Mouse (Mus musculus) spleen, adult 2 months (tissue): Measurements from ENCODE around the gene Capn12. TPM values are rescaled to one million over a fixed set of nuclear protein-coding genes. Genes with fewer than 3 reads are reported as not detected.
"Not testable (repeated sequence)": the region's sequence is repeated elsewhere in the genome, so short reads cannot be mapped to it uniquely, and the experiment has no call there.

ENCODE experiments used
- DNase-seq, 2 experiments: peaks; one replicate each; pipeline versions ENCODE4 v3.0.0 to v3.0.0-alpha.2; 2012 to 2021; ENCODE audit warnings: low spot score in 2 of 2, low read depth in 1 of 2
- H3K27ac ChIP-seq: fragments of 200-500 bp; 2 replicates; pipeline ENCODE4 v1.5.1; 2012; ENCODE audit warnings: low read length, inconsistent platforms; ENCODE audit not compliant: insufficient read depth
- H3K27me3 ChIP-seq: fragments of 200-500 bp; 2 replicates; pipeline ENCODE4 v1.6.1; 2012; ENCODE audit warnings: mild to moderate bottlenecking, moderate library complexity, low read length, inconsistent platforms; ENCODE audit not compliant: control insufficient read depth, insufficient read depth
- H3K36me3 ChIP-seq: fragments of 200-500 bp; 2 replicates; pipeline ENCODE4 v1.6.1; 2012; ENCODE audit warnings: mild to moderate bottlenecking, low read length, inconsistent platforms; ENCODE audit not compliant: control insufficient read depth, insufficient read depth
- H3K4me1 ChIP-seq: fragments of 200-500 bp; 2 replicates; pipeline ENCODE4 v1.6.1; 2011; ENCODE audit warnings: inconsistent platforms; ENCODE audit not compliant: control insufficient read depth, insufficient read depth, insufficient read length
- H3K4me3 ChIP-seq: fragments of 200-500 bp; 2 replicates; pipeline ENCODE4 v1.5.1; 2011; ENCODE audit warnings: mild to moderate bottlenecking, inconsistent platforms; ENCODE audit not compliant: insufficient read depth, insufficient read length; ENCODE audit errors: extremely low read depth
- CTCF ChIP-seq: fragments of 200-500 bp; IDR thresholded peaks from 2 replicates; pipeline ENCODE4 v1.5.1; 2011; ENCODE audit warnings: mild to moderate bottlenecking, inconsistent platforms; ENCODE audit not compliant: insufficient read depth, insufficient read length, insufficient replicate concordance; ENCODE audit errors: extremely low read depth
- POLR2A ChIP-seq: fragments of 200-500 bp; IDR thresholded peaks from 2 replicates; pipeline ENCODE4 v1.6.1; 2011; ENCODE audit warnings: low read depth, low read length, inconsistent platforms
- WGBS: fragments of 180-500 bp; shearing (Covaris S2); methylation state at CpG from one replicate; pipeline ENCODE4 v1.1.7; 2018; 5-methylcytosine and 5-hydroxymethylcytosine counted together
- polyA plus RNA-seq: library from polyadenylated mRNA; depleted of rRNA; stranded (reverse); fragments of >200 nt; gene quantifications from 2 replicates; pipeline ENCODE4 v1.2.3, GENCODE M21; 2012

Gene Capn12
- polyA plus RNA-seq, 1 experiment: 0.13 TPM

DNA sequence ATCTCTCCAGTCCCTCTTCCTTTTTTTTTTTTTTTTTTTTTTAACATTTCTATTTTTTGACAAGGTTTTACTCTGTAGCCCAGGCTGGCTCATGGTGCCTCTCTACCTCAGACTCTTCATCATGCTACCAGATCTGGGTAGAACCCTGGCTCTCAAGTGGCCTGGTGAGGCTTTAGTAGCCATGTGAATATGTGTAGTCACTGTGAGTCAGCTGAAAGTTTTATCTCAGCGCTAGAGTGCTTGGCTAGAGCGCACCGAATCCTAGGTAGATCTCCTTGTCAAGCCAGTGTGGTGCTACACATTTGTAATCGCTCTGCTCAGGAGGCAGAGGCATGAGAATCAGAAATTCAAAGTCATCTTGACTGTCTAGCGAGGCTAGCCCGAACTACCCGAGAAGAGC, 4.1 kb upstream of the Capn12 start:
- no peak for DNase-seq
- H3K27me3 ChIP-seq: no peaks in the 10 kb centered on the region
- H3K4me3 ChIP-seq: no peak overlapping the region
- H3K4me1 ChIP-seq: no peaks in the 10 kb centered on the region
- H3K27ac ChIP-seq: no peak overlapping the region
- WGBS: 83% methylated on average over 7 of the region's 7 CpGs
- TF ChIP-seq POLR2A: no peak
- TF ChIP-seq CTCF: no peak
- no peaks in the 10 kb centered on the region for H3K36me3 ChIP-seq

DNA sequence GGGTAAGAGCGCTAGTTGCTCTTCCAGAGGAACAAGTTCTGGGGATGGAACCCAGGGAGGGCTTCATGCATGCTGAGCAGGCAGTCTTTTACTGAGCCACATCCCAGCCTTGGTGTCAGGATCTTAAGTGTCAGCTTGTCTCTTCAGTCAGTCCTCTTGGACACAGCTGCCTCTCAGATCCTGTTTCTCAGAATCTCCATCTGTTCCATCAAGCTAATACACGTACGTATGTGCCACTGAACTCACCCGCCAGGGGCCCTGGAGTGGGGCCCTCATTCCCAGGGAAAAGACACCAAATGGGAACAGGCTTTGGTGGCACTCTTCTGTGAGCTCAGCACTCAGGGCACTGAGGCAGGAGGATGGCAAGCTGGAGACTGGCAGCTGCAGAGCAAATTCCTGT, 3.4 kb upstream of the Capn12 start:
- Histone ChIP-seq H3K27ac (no peak overlapping the region), H3K4me3 (no peak overlapping the region), H3K4me1 (no peaks in the 10 kb centered on the region), H3K36me3 (no peaks in the 10 kb centered on the region), H3K27me3 (no peaks in the 10 kb centered on the region)
- 89% methylated on average over 4 of the region's 4 CpGs for WGBS
- TF ChIP-seq POLR2A (no peak), CTCF (no peak)
- no peak for DNase-seq

DNA sequence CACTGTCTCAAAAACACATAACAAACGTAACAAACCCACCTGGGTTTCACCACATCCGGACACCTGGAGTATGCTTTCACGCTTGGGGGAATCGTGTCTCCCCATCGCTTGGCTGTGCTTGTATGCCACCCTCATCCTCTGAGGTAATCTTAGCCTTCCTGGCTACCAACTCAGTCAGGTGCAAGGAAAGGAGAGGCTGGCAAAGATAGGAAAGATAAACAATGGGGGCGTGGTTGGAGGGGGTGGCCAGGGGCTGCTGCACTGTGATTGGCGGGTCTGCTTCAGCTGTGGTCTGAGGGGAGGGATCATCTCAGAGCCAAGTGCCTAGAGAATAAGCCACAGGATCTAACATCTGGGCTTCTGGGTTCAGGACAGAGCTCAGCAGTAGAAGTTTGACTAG, 1.6 kb upstream of the Capn12 start:
- Histone ChIP-seq H3K27me3 (no peaks in the 10 kb centered on the region), H3K4me3 (no peak overlapping the region), H3K27ac (no peak overlapping the region), H3K36me3 (no peaks in the 10 kb centered on the region), H3K4me1 (no peaks in the 10 kb centered on the region)
- WGBS: 75% methylated on average over 7 of the region's 7 CpGs
- TF ChIP-seq CTCF (no peak), POLR2A (no peak)
- no peak for DNase-seq

DNA sequence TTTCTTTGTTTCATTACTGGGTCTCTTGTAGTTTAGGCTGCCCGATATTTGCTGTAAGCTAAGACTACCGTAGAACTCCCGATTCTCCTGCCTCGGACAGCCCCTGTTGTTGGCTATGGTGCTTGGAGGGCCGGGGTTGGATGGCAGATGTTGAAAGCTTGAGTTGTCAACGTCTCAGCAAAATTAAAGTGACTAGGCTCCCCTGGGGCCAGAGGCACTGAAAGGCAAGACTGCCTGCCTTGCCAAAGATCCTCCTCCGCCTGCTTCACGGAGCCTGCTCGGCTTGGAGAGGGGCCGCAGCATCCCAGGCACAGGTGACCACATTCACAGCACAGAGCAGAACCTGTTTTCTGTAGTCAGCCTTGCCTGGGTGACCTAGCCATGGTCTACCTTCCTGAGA, 668 bp upstream of the Capn12 start:
- no peaks in the 10 kb centered on the region for H3K27me3 ChIP-seq
- H3K36me3 ChIP-seq: no peaks in the 10 kb centered on the region
- DNase-seq: no peak
- 87% methylated on average over 10 of the region's 10 CpGs for WGBS
- no peak overlapping the region for H3K27ac ChIP-seq
- no peak for TF ChIP-seq CTCF
- no peak for TF ChIP-seq POLR2A
- no peak overlapping the region for H3K4me3 ChIP-seq
- no peaks in the 10 kb centered on the region for H3K4me1 ChIP-seq

DNA sequence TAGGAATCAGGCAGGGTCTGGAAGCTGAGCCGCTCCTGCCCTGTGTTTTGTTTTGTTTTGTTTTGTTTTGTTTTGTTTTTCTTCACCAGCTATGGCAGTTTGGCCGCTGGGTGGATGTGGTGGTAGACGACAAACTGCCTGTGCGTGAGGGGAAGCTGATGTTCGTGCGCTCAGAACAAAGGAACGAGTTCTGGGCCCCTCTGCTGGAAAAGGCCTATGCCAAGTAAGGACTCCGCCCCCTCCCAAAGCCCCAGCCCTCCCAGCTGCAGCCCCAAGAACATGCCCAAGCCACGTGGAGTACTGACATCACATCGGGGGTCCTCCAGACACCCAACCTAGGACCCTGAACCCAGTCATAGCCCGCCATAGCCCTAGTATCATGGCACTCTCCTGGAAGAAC, 1.8 kb downstream of the Capn12 start:
- 80% methylated on average over 11 of the region's 11 CpGs for whole genome bisulfite sequencing
- Histone ChIP-seq H3K4me1 (no peaks in the 10 kb centered on the region), H3K27me3 (no peaks in the 10 kb centered on the region), H3K36me3 (no peaks in the 10 kb centered on the region), H3K27ac (no peak overlapping the region), H3K4me3 (no peak overlapping the region)
- no peak for DNase-seq
- TF ChIP-seq CTCF: no peak
- TF ChIP-seq POLR2A: no peak

DNA sequence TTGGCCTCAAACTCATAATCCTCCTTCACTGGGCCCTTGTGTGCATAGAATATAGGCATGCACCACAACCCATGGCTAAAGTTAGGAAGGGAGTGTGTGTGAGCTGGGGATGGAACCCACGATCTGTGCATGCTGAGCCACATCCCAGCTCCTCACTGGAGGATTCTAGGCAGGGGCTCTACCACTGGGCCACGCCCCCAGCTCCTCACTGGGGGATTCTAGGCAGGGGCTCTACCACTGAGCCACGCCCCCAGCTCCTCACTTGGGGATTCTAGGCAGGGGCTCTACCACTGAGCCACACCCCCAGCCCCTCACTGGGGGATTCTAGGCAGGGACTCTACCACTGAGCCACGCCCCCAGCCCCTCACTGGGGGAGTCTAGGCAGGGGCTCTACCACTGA, 2.5 kb downstream of the Capn12 start:
- WGBS: 93% methylated on average over 4 of the region's 4 CpGs
- not testable (repeated sequence) for H3K36me3 ChIP-seq, H3K27ac ChIP-seq, H3K4me1 ChIP-seq, H3K4me3 ChIP-seq, DNase-seq, H3K27me3 ChIP-seq

DNA sequence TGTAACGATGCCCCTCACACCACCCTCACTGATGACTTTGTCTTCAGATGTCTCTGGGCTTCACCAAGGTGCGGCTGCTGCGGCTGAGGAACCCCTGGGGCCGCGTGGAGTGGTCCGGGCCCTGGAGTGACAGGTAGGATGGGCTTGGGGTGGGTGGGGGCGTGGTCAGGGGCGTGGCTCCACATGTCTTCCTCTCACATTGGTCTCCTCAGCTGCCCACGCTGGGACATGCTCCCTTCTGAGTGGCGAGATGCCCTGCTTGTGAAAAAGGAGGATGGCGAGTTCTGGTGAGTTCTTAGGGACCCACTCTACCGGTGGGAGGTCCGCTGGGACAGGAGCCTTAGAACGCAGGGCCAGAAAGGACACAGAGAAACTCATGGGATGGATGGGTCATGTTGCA, 5.3 kb downstream of the Capn12 start:
- no peak for TF ChIP-seq CTCF
- TF ChIP-seq POLR2A: no peak
- WGBS: 44% methylated on average over 14 of the region's 14 CpGs
- DNase-seq: no peak
- peaks cover 3% of the 10 kb centered on the region for H3K4me1 ChIP-seq
- no peak overlapping the region for H3K27ac ChIP-seq
- H3K27me3 ChIP-seq: peaks cover 3% of the 10 kb centered on the region; the same call in 1 of the 2 replicates
- no peak overlapping the region for H3K4me3 ChIP-seq
- no peaks in the 10 kb centered on the region; the same call in 1 of the 2 replicates for H3K36me3 ChIP-seq

DNA sequence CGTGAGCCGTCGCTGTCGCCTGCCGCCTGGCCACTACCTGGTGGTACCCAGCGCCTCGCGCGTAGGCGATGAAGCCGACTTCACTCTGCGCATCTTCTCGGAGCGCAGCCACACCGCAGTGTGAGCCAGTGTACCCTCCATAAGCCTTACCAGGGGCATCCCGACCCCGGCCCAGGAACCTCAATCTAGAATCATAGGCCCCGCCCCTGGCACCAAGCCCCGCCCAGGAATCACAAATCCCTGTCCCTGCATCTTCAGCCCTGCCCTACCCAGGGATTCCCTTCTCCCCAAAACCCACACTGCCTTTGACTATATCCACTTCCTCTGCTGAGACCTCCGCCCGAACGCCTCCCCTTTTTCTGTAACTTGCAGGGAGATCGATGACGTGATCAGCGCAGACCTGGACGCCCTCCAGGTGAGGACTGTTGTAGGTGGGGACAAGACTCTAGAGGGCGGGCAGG, 7.5 kb downstream of the Capn12 start:
- DNase-seq: no peak
- Histone ChIP-seq H3K27me3 (peaks cover 3% of the 10 kb centered on the region; the same call in 1 of the 2 replicates), H3K36me3 (peaks cover 8% of the 10 kb centered on the region), H3K27ac (no peak overlapping the region), H3K4me1 (peaks cover 3% of the 10 kb centered on the region), H3K4me3 (no peak overlapping the region)
- TF ChIP-seq CTCF (no peak), POLR2A (no peak)
- WGBS: 11% methylated on average over 27 of the region's 27 CpGs
